Mouse (Mus musculus) lung, embryonic 16.5 days (tissue): ENCODE results near the gene Fank1. TPM values are rescaled to one million over a fixed set of nuclear protein-coding genes. Genes with fewer than 3 reads are reported as not detected.

Experiments used
- ATAC-seq: fragments of 200-750 bp; cut with Nextera tagmentation; 2 replicates; pipeline ENCODE4 v1.8.0; 2017; ENCODE audit warnings: low read depth, mild to moderate bottlenecking, moderate library complexity
- H3K27ac ChIP-seq: fragments of 300-500 bp; sonication (generic); 2 replicates; pipeline ENCODE4 v1.5.1; 2014; ENCODE audit warnings: mild to moderate bottlenecking, control low read depth, low read length
- H3K27me3 ChIP-seq: fragments of 300-500 bp; sonication (generic); 2 replicates; pipeline ENCODE4 v1.6.1; 2014; ENCODE audit warnings: low read depth, low read length, mixed read lengths; ENCODE audit not compliant: control insufficient read depth, insufficient read depth
- H3K36me3 ChIP-seq: fragments of 300-500 bp; sonication (generic); 2 replicates; pipeline ENCODE4 v1.6.1; 2014; ENCODE audit warnings: low read length; ENCODE audit not compliant: control insufficient read depth, insufficient read depth
- H3K4me1 ChIP-seq: fragments of 300-500 bp; sonication (generic); replicated peaks from 2 replicates; pipeline ENCODE4 v1.6.1; 2014; ENCODE audit warnings: low read length, mixed read lengths; ENCODE audit not compliant: control insufficient read depth, insufficient read depth
- H3K4me2 ChIP-seq: fragments of 300-500 bp; sonication (generic); 2 replicates; pipeline ENCODE4 v1.6.1; 2014; ENCODE audit warnings: low read depth, low read length, control low read depth
- H3K4me3 ChIP-seq: fragments of 300-500 bp; sonication (generic); 2 replicates; pipeline ENCODE4 v1.5.1; 2014; ENCODE audit warnings: mild to moderate bottlenecking, low read length, control low read depth
- H3K9ac ChIP-seq: fragments of 300-500 bp; sonication (generic); 2 replicates; pipeline ENCODE4 v1.6.1; 2014; ENCODE audit warnings: low read length, control low read depth
- H3K9me3 ChIP-seq: fragments of 300-500 bp; sonication (generic); 2 replicates; pipeline ENCODE4 v1.6.1; 2016; ENCODE audit warnings: low read length; ENCODE audit not compliant: control insufficient read depth
- WGBS: fragments of 180-500 bp; shearing (Covaris S2); extraction: QIAGEN DNeasy Blood & Tissue Kit; methylation state at CpG from one replicate; pipeline ENCODE4 v1.1.7; 2014; 5-methylcytosine and 5-hydroxymethylcytosine counted together
- polyA plus RNA-seq: library from polyadenylated mRNA; unstranded; fragments of >200 nt; fragmentation: Nextera tagmentation; extraction: Ambion mirVana; gene quantifications from 2 replicates; pipeline ENCODE4 v1.2.1, GENCODE M21; 2015

Fank1 gene
- polyA plus RNA-seq, 1 experiment from 2014 or later: 2.7 TPM

GRCm38 (mm10) chr7:133891298-133891697 is 114.6 kb downstream of the Fank1 start:
- no peaks in the 10 kb centered on the region for H3K9me3 ChIP-seq
- no peak for ATAC-seq

GRCm38 (mm10) chr7:133891796-133892195 is 115.1 kb downstream of the Fank1 start:
- Histone ChIP-seq H3K4me2 (no peak overlapping the region), H3K4me3 (no peak overlapping the region), H3K27me3 (no peaks in the 10 kb centered on the region), H3K4me1 (no peaks in the 10 kb centered on the region), H3K9ac (no peak overlapping the region), H3K36me3 (peaks cover 4% of the 10 kb centered on the region; the same call in 1 of the 2 replicates), H3K27ac (no peak overlapping the region), H3K9me3 (no peaks in the 10 kb centered on the region)
- WGBS: 60% methylated on average over 4 of the region's 4 CpGs
- no peak for ATAC-seq

More at GRCm38 (mm10) chr7:133891298-133891697, 114.6 kb downstream of the Fank1 start:
- 87% methylated on average over 9 of the region's 9 CpGs for WGBS
- Histone ChIP-seq H3K9ac (no peak overlapping the region), H3K27ac (no peak overlapping the region), H3K4me2 (no peak overlapping the region), H3K36me3 (peaks cover 4% of the 10 kb centered on the region; the same call in 1 of the 2 replicates), H3K4me3 (no peak overlapping the region), H3K4me1 (no peaks in the 10 kb centered on the region), H3K27me3 (no peaks in the 10 kb centered on the region)

- 83% methylated on average over 4 of the region's 4 CpGs for WGBS
Measured at GRCm38 (mm10) chr7:133899391-133899790, 122.7 kb downstream of the Fank1 start.

GRCm38 (mm10) chr7:133908966-133909365 is 132.3 kb downstream of the Fank1 start:
- H3K9ac ChIP-seq: no peak overlapping the region
- H3K27me3 ChIP-seq: no peaks in the 10 kb centered on the region
- H3K4me2 ChIP-seq: no peak overlapping the region
- WGBS: 90% methylated on average over 4 of the region's 4 CpGs
- H3K9me3 ChIP-seq: peaks cover 5% of the 10 kb centered on the region
- H3K36me3 ChIP-seq: peaks cover 15% of the 10 kb centered on the region
- ATAC-seq: no peak
- H3K4me1 ChIP-seq: no peaks in the 10 kb centered on the region
- no peak overlapping the region for H3K27ac ChIP-seq
- no peak overlapping the region for H3K4me3 ChIP-seq

More at GRCm38 (mm10) chr7:133899391-133899790, 122.7 kb downstream of the Fank1 start:
- Histone ChIP-seq H3K27me3 (no peaks in the 10 kb centered on the region), H3K4me2 (no peak overlapping the region), H3K9ac (no peak overlapping the region), H3K27ac (no peak overlapping the region), H3K9me3 (no peaks in the 10 kb centered on the region), H3K4me3 (no peak overlapping the region), H3K36me3 (no peaks in the 10 kb centered on the region), H3K4me1 (no peaks in the 10 kb centered on the region)
- no peak for ATAC-seq

GRCm38 (mm10) chr7:133909833-133910375 is 133.2 kb downstream of the Fank1 start:
- ATAC-seq: no peak
- peaks cover 5% of the 10 kb centered on the region for H3K9me3 ChIP-seq
- no peaks in the 10 kb centered on the region for H3K4me1 ChIP-seq
- H3K9ac ChIP-seq: no peak overlapping the region
- H3K36me3 ChIP-seq: peaks cover 15% of the 10 kb centered on the region
- H3K4me3 ChIP-seq: no peak overlapping the region
- no peaks in the 10 kb centered on the region for H3K27me3 ChIP-seq
- 66% methylated on average over 7 of the region's 7 CpGs for WGBS
- no peak overlapping the region for H3K4me2 ChIP-seq
- H3K27ac ChIP-seq: no peak overlapping the region

GRCm38 (mm10) chr7:133911881-133912280 is 135.2 kb downstream of the Fank1 start:
- H3K4me2 ChIP-seq: no peak overlapping the region
- no peak overlapping the region for H3K4me3 ChIP-seq
- H3K9me3 ChIP-seq: no peaks in the 10 kb centered on the region
- H3K27ac ChIP-seq: no peak overlapping the region
- H3K4me1 ChIP-seq: no peaks in the 10 kb centered on the region
- no peak overlapping the region for H3K9ac ChIP-seq
- H3K27me3 ChIP-seq: no peaks in the 10 kb centered on the region
- WGBS: 74% methylated on average over 3 of the region's 3 CpGs
- ATAC-seq: no peak
- H3K36me3 ChIP-seq: peaks cover 13% of the 10 kb centered on the region

GRCm38 (mm10) chr7:133916230-133916629 is 139.6 kb downstream of the Fank1 start:
- no peak overlapping the region for H3K4me2 ChIP-seq
- 66% methylated on average over 9 of the region's 9 CpGs for WGBS
- H3K27ac ChIP-seq: no peak overlapping the region
- no peak overlapping the region for H3K9ac ChIP-seq
- no peak overlapping the region for H3K4me3 ChIP-seq
- H3K27me3 ChIP-seq: no peaks in the 10 kb centered on the region
- H3K36me3 ChIP-seq: 0 out of 2 replicates have a peak, but pooled peaks cover 4% of the 10 kb centered on the region
- H3K4me1 ChIP-seq: peaks cover 7% of the 10 kb centered on the region
- H3K9me3 ChIP-seq: no peaks in the 10 kb centered on the region
- ATAC-seq: no peak

GRCm38 (mm10) chr7:133919306-133919705 is 142.6 kb downstream of the Fank1 start:
- WGBS: 60% methylated on average over 5 of the region's 5 CpGs
- Histone ChIP-seq H3K4me1 (peaks cover 11% of the 10 kb centered on the region), H3K4me3 (no peak overlapping the region), H3K9me3 (no peaks in the 10 kb centered on the region), H3K27ac (no peak overlapping the region), H3K9ac (no peak overlapping the region), H3K4me2 (no peak overlapping the region), H3K27me3 (no peaks in the 10 kb centered on the region), H3K36me3 (0 out of 2 replicates have a peak, but pooled peaks cover 4% of the 10 kb centered on the region)
- no peak for ATAC-seq

GRCm38 (mm10) chr7:133919918-133920317 is 143.3 kb downstream of the Fank1 start:
- 58% methylated on average over 5 of the region's 5 CpGs for WGBS
- peak; percentile 84 for ATAC-seq
- Histone ChIP-seq H3K27me3 (no peaks in the 10 kb centered on the region), H3K27ac (peak overlapping the region; percentile 32; the same call in 1 of the 2 replicates), H3K9ac (no peak overlapping the region), H3K9me3 (no peaks in the 10 kb centered on the region), H3K36me3 (0 out of 2 replicates have a peak, but pooled peaks cover 4% of the 10 kb centered on the region), H3K4me3 (no peak overlapping the region), H3K4me2 (no peak overlapping the region), H3K4me1 (peaks cover 11% of the 10 kb centered on the region)
